Mouse (Mus musculus): ENCODE measurements around the gene Gsap. TPM values are rescaled to one million over a fixed set of nuclear protein-coding genes. Genes with fewer than 3 reads are reported as not detected.
"Not testable (repeated sequence)": the region's sequence is repeated elsewhere in the genome, so short reads cannot be mapped to it uniquely, and the experiment has no call there.

Gene Gsap
- polyA plus RNA-seq, 1 experiment from 2014 or later, result 3.8 TPM

GRCm38 (mm10) chr5:21267090-21267489, 81.0 kb downstream of the Gsap start:
- no peak for ATAC-seq (ENCODE audit: low FRiP score)
- no peaks in the 10 kb centered on the region for H3K9me3 ChIP-seq (replicated peaks)
- no peak overlapping the region for H3K4me3 ChIP-seq
- H3K27me3 ChIP-seq, result no peaks in the 10 kb centered on the region
- H3K4me2 ChIP-seq (replicated peaks), result no peak overlapping the region
- peaks cover 19% of the 10 kb centered on the region for H3K4me1 ChIP-seq
- 86% methylated on average over 2 of the region's 2 CpGs for WGBS
- no peaks in the 10 kb centered on the region for H3K36me3 ChIP-seq
- H3K9ac ChIP-seq, result no peak overlapping the region
- H3K27ac ChIP-seq, result no peak overlapping the region

GRCm38 (mm10) chr5:21269446-21269845, 83.4 kb downstream of the Gsap start:
- Histone ChIP-seq H3K4me3 (no peak overlapping the region), H3K9me3 (replicated peaks) (no peaks in the 10 kb centered on the region), H3K9ac (no peak overlapping the region), H3K27me3 (no peaks in the 10 kb centered on the region), H3K36me3 (no peaks in the 10 kb centered on the region), H3K27ac (no peak overlapping the region), H3K4me2 (replicated peaks) (no peak overlapping the region), H3K4me1 (peaks cover 10% of the 10 kb centered on the region)
- 73% methylated on average over 5 of the region's 5 CpGs for whole genome bisulfite sequencing
- no peak for ATAC-seq (ENCODE audit: low FRiP score)

- no peak for ATAC-seq (ENCODE audit: low FRiP score)
- 83% methylated on average over 4 of the region's 4 CpGs for WGBS
- Histone ChIP-seq H3K4me1 (peaks cover 10% of the 10 kb centered on the region), H3K36me3 (no peaks in the 10 kb centered on the region), H3K4me2 (replicated peaks) (no peak overlapping the region), H3K9ac (no peak overlapping the region), H3K27ac (no peak overlapping the region), H3K4me3 (no peak overlapping the region), H3K27me3 (no peaks in the 10 kb centered on the region), H3K9me3 (replicated peaks) (no peaks in the 10 kb centered on the region)
Measured at GRCm38 (mm10) chr5:21270756-21271155, 84.7 kb downstream of the Gsap start.

- no peak overlapping the region for H3K4me3 ChIP-seq
- no peaks in the 10 kb centered on the region for H3K27me3 ChIP-seq
- ATAC-seq (ENCODE audit: low FRiP score), result peak; percentile 78; the same call in 1 of the 2 replicates
- H3K27ac ChIP-seq, result no peak overlapping the region
- H3K4me2 ChIP-seq (replicated peaks), result no peak overlapping the region
- WGBS, result 49% methylated on average over 9 of the region's 9 CpGs
- H3K9ac ChIP-seq, result no peak overlapping the region
- peaks cover 10% of the 10 kb centered on the region for H3K4me1 ChIP-seq
- H3K36me3 ChIP-seq, result no peaks in the 10 kb centered on the region
- no peaks in the 10 kb centered on the region for H3K9me3 ChIP-seq (replicated peaks)
Measured at GRCm38 (mm10) chr5:21271386-21272354, 85.6 kb downstream of the Gsap start.

- H3K9me3 ChIP-seq (replicated peaks), result not testable (repeated sequence)
Measured at GRCm38 (mm10) chr5:21277685-21278084, 91.6 kb downstream of the Gsap start.

GRCm38 (mm10) chr5:21283356-21284062, 97.5 kb downstream of the Gsap start:
- Histone ChIP-seq H3K4me1 (no peaks in the 10 kb centered on the region), H3K27me3 (no peaks in the 10 kb centered on the region), H3K4me2 (replicated peaks) (no peak overlapping the region), H3K9ac (no peak overlapping the region), H3K9me3 (replicated peaks) (no peaks in the 10 kb centered on the region), H3K4me3 (no peak overlapping the region), H3K36me3 (no peaks in the 10 kb centered on the region), H3K27ac (no peak overlapping the region)
- no peak for ATAC-seq (ENCODE audit: low FRiP score)
- 93% methylated on average over 12 of the region's 12 CpGs for WGBS

More at GRCm38 (mm10) chr5:21277685-21278084, 91.6 kb downstream of the Gsap start:
- H3K36me3 ChIP-seq; H3K27ac ChIP-seq; H3K27me3 ChIP-seq; ATAC-seq (ENCODE audit: low FRiP score); H3K4me1 ChIP-seq; H3K4me3 ChIP-seq; H3K9ac ChIP-seq; H3K4me2 ChIP-seq (replicated peaks): not testable (repeated sequence)
- 64% methylated on average over 2 of the region's 2 CpGs for WGBS

- no peak for ATAC-seq (ENCODE audit: low FRiP score)
- Histone ChIP-seq H3K36me3 (no peaks in the 10 kb centered on the region), H3K9ac (no peak overlapping the region), H3K9me3 (replicated peaks) (no peaks in the 10 kb centered on the region), H3K27ac (no peak overlapping the region), H3K4me2 (replicated peaks) (no peak overlapping the region), H3K4me3 (no peak overlapping the region), H3K27me3 (no peaks in the 10 kb centered on the region), H3K4me1 (no peaks in the 10 kb centered on the region)
- WGBS, result 80% methylated on average over 7 of the region's 7 CpGs
Measured at GRCm38 (mm10) chr5:21288658-21289435, 102.8 kb downstream of the Gsap start.

- H3K27me3 ChIP-seq, result no peaks in the 10 kb centered on the region
- H3K4me1 ChIP-seq, result no peaks in the 10 kb centered on the region
- no peak overlapping the region for H3K4me3 ChIP-seq
- H3K36me3 ChIP-seq, result no peaks in the 10 kb centered on the region
- no peak for ATAC-seq (ENCODE audit: low FRiP score)
- no peaks in the 10 kb centered on the region for H3K9me3 ChIP-seq (replicated peaks)
- 86% methylated on average over 8 of the region's 8 CpGs for WGBS
- no peak overlapping the region for H3K9ac ChIP-seq
- H3K27ac ChIP-seq, result no peak overlapping the region
- H3K4me2 ChIP-seq (replicated peaks), result no peak overlapping the region
Measured at GRCm38 (mm10) chr5:21290594-21290993, 104.5 kb downstream of the Gsap start.

GRCm38 (mm10) chr5:21295683-21296082, 109.6 kb downstream of the Gsap start:
- ATAC-seq (ENCODE audit: low FRiP score), result no peak
- Histone ChIP-seq H3K27ac (no peak overlapping the region), H3K36me3 (no peaks in the 10 kb centered on the region), H3K9ac (no peak overlapping the region), H3K4me3 (no peak overlapping the region), H3K9me3 (replicated peaks) (no peaks in the 10 kb centered on the region), H3K4me1 (no peaks in the 10 kb centered on the region), H3K4me2 (replicated peaks) (no peak overlapping the region), H3K27me3 (no peaks in the 10 kb centered on the region)
- WGBS, result 81% methylated on average over 8 of the region's 8 CpGs

GRCm38 (mm10) chr5:21299076-21299755, 113.2 kb downstream of the Gsap start:
- Histone ChIP-seq H3K9ac (no peak overlapping the region), H3K4me3 (no peak overlapping the region), H3K27me3 (no peaks in the 10 kb centered on the region), H3K4me1 (no peaks in the 10 kb centered on the region), H3K9me3 (replicated peaks) (no peaks in the 10 kb centered on the region), H3K36me3 (no peaks in the 10 kb centered on the region), H3K27ac (no peak overlapping the region), H3K4me2 (replicated peaks) (no peak overlapping the region)
- no peak for ATAC-seq (ENCODE audit: low FRiP score)
- 80% methylated on average over 21 of the region's 21 CpGs for WGBS

- Histone ChIP-seq H3K4me1 (no peaks in the 10 kb centered on the region), H3K4me3 (no peak overlapping the region), H3K9ac (no peak overlapping the region), H3K4me2 (replicated peaks) (no peak overlapping the region), H3K27me3 (no peaks in the 10 kb centered on the region), H3K9me3 (replicated peaks) (no peaks in the 10 kb centered on the region), H3K27ac (no peak overlapping the region), H3K36me3 (no peaks in the 10 kb centered on the region)
- no peak for ATAC-seq (ENCODE audit: low FRiP score)
- 86% methylated on average over 3 of the region's 3 CpGs for WGBS
Measured at GRCm38 (mm10) chr5:21300058-21300457, 114.0 kb downstream of the Gsap start.
